Mouse (Mus musculus) testis, adult 2 months (tissue): ENCODE measurements at regions not wholly inside any gene's neighbourhood (a gene's known extent, or its start where the extent isn't known, plus 50 kb on each side); places are given as distances from the start of the nearest gene placed in this dataset.

Experiments
- CTCF ChIP-seq: fragments of 200-500 bp; IDR thresholded peaks from 2 replicates; pipeline ENCODE4 v1.5.1; 2012; ENCODE audit warnings: low read depth, mild to moderate bottlenecking, inconsistent platforms, low read length, moderate library complexity; ENCODE audit not compliant: control insufficient read depth, insufficient read depth, insufficient replicate concordance
- POLR2A ChIP-seq: fragments of 200-500 bp; IDR thresholded peaks from 2 replicates; pipeline ENCODE4 v1.6.1; 2012; ENCODE audit warnings: low read depth, mild to moderate bottlenecking, inconsistent platforms, low read length, moderate library complexity; ENCODE audit not compliant: control insufficient read depth

GRCm38 (mm10) chr17:83988897-83989296 is 141.1 kb upstream of the Haao start:
- TF ChIP-seq CTCF (no peak), POLR2A (no peak)
